Mouse (Mus musculus): ENCODE data around the gene Rnf220. TPM values are rescaled to one million over a fixed set of nuclear protein-coding genes. Genes with fewer than 3 reads are reported as not detected.

The Rnf220 gene
- polyA plus RNA-seq, 1 experiment from 2014 or later: 76.0 TPM

GRCm38 (mm10) chr4:117467936-117468335 lies 28.9 kb downstream of the Rnf220 start:
- no peaks in the 10 kb centered on the region for H3K4me1 ChIP-seq (ENCODE audit: insufficient read depth, low read length)
- H3K4me2 ChIP-seq (replicated peaks; ENCODE audit: low read depth, low read length): no peak overlapping the region
- H3K9me3 ChIP-seq (ENCODE audit: low read length): no peaks in the 10 kb centered on the region
- H3K36me3 ChIP-seq (ENCODE audit: insufficient read depth, low read length): no peaks in the 10 kb centered on the region
- no peak overlapping the region for H3K4me3 ChIP-seq (ENCODE audit: low read length)
- no peak overlapping the region for H3K27ac ChIP-seq (ENCODE audit: low read length)
- no peak overlapping the region for H3K9ac ChIP-seq (replicated peaks; ENCODE audit: low read length)
- WGBS: 80% methylated on average over 7 of the region's 7 CpGs
- no peak for ATAC-seq (ENCODE audit: low FRiP score, low TSS enrichment)
- H3K27me3 ChIP-seq (ENCODE audit: insufficient read depth, low read length): no peaks in the 10 kb centered on the region; the same call in 1 of the 2 replicates

DNA sequence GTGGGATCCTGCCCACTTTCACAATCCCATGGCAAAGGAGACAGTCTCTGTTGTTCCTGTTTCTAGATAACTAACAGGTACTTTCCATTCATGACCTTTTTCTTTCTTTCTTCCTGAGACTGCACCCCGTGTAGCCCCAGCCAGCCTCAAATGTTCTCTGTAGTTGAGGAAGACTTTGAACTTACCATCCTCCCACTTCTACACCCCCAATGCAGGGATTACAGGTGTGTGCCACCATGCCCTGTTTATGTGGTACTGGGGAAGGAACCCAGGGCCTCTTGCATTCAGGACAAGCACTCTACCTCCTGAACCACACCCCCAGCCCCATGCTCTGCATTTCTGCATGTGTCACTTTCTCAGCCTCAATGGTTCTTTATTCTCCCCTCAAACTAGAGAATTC lies 47.7 kb downstream of the Rnf220 start:
- no peak overlapping the region for H3K4me3 ChIP-seq (ENCODE audit: low read length)
- 89% methylated on average over 1 of the region's 1 CpGs for WGBS

GRCm38 (mm10) chr4:117447926-117448325 lies 48.9 kb downstream of the Rnf220 start:
- Histone ChIP-seq H3K27me3 (ENCODE audit: insufficient read depth, low read length) (no peaks in the 10 kb centered on the region), H3K9me3 (ENCODE audit: low read length) (no peaks in the 10 kb centered on the region), H3K4me2 (replicated peaks; ENCODE audit: low read depth, low read length) (no peak overlapping the region), H3K27ac (ENCODE audit: low read length) (no peak overlapping the region), H3K4me3 (ENCODE audit: low read length) (no peak overlapping the region), H3K4me1 (ENCODE audit: insufficient read depth, low read length) (no peaks in the 10 kb centered on the region), H3K36me3 (ENCODE audit: insufficient read depth, low read length) (no peaks in the 10 kb centered on the region), H3K9ac (replicated peaks; ENCODE audit: low read length) (no peak overlapping the region)
- ATAC-seq (ENCODE audit: low FRiP score, low TSS enrichment): no peak
- WGBS: 90% methylated on average over 3 of the region's 3 CpGs

More for the DNA sequence above, 47.7 kb downstream of the Rnf220 start:
- Histone ChIP-seq H3K27me3 (ENCODE audit: insufficient read depth, low read length) (no peaks in the 10 kb centered on the region), H3K36me3 (ENCODE audit: insufficient read depth, low read length) (no peaks in the 10 kb centered on the region), H3K9ac (replicated peaks; ENCODE audit: low read length) (no peak overlapping the region), H3K9me3 (ENCODE audit: low read length) (no peaks in the 10 kb centered on the region), H3K4me2 (replicated peaks; ENCODE audit: low read depth, low read length) (no peak overlapping the region), H3K4me1 (ENCODE audit: insufficient read depth, low read length) (no peaks in the 10 kb centered on the region), H3K27ac (ENCODE audit: low read length) (no peak overlapping the region)
- ATAC-seq (ENCODE audit: low FRiP score, low TSS enrichment): no peak

DNA sequence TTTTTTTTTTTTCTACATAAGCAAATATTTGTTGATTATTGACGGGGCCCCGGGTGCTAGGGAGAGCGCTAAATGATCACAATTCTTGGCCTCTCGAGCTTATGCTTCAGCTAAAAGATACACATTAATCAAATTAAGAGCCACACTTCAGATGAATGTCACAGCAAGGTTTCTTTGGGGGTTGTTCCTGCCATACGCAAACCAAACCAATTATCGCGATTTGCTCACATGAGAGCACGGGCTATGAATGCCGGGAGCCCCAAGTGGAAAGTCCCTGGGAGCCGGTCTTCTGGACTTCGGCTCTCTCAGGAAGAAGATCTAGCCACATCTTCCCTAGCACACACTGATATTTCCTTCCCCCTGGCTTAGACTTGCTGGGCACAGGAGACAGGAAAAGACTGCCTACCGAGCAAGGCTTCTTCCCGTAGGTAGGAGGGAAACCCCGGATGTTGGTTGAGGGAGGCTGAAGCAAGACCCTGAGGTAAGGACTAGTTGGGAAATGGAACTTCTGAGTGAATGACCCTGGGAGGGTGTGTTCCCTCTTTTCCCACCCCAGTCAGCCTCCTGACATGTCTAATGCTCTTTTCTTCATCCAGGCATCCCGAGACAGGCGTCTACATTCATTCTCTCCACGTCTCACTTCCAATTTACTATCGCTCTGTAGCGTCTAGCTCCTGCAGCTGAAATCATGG lies 51.2 kb downstream of the Rnf220 start:
- H3K4me2 ChIP-seq (replicated peaks; ENCODE audit: low read depth, low read length): no peak overlapping the region
- H3K4me1 ChIP-seq (ENCODE audit: insufficient read depth, low read length): no peaks in the 10 kb centered on the region
- no peak for ATAC-seq (ENCODE audit: low FRiP score, low TSS enrichment)
- no peaks in the 10 kb centered on the region for H3K27me3 ChIP-seq (ENCODE audit: insufficient read depth, low read length)
- H3K27ac ChIP-seq (ENCODE audit: low read length): no peak overlapping the region
- H3K9me3 ChIP-seq (ENCODE audit: low read length): no peaks in the 10 kb centered on the region
- 82% methylated on average over 19 of the region's 19 CpGs for WGBS
- H3K9ac ChIP-seq (replicated peaks; ENCODE audit: low read length): no peak overlapping the region
- H3K4me3 ChIP-seq (ENCODE audit: low read length): no peak overlapping the region
- H3K36me3 ChIP-seq (ENCODE audit: insufficient read depth, low read length): no peaks in the 10 kb centered on the region

DNA sequence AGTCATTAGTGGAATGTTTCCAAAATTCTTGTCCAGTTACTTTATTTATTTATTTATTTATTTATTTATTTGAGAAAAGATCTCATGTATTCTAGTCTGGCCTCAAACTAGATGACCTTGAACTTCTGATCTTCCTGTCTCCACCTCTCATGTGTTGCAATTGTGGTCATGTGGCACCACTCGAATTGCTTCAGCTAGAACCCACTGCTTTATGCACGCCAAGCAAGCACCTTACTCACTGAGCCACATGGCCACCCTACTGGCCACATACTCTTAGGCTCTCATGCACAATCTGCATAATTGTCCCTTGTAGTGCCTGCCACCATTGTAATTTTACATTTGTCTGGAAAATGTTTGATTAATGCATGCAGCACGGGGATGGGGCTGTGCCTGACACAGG lies 57.9 kb downstream of the Rnf220 start:
- H3K36me3 ChIP-seq (ENCODE audit: insufficient read depth, low read length): no peaks in the 10 kb centered on the region
- no peak overlapping the region for H3K4me3 ChIP-seq (ENCODE audit: low read length)
- H3K4me2 ChIP-seq (replicated peaks; ENCODE audit: low read depth, low read length): no peak overlapping the region
- ATAC-seq (ENCODE audit: low FRiP score, low TSS enrichment): no peak
- H3K9me3 ChIP-seq (ENCODE audit: low read length): no peaks in the 10 kb centered on the region
- no peak overlapping the region for H3K27ac ChIP-seq (ENCODE audit: low read length)
- no peaks in the 10 kb centered on the region for H3K4me1 ChIP-seq (ENCODE audit: insufficient read depth, low read length)
- H3K27me3 ChIP-seq (ENCODE audit: insufficient read depth, low read length): peaks cover 30% of the 10 kb centered on the region
- no peak overlapping the region for H3K9ac ChIP-seq (replicated peaks; ENCODE audit: low read length)
- 74% methylated on average over 3 of the region's 3 CpGs for WGBS

DNA sequence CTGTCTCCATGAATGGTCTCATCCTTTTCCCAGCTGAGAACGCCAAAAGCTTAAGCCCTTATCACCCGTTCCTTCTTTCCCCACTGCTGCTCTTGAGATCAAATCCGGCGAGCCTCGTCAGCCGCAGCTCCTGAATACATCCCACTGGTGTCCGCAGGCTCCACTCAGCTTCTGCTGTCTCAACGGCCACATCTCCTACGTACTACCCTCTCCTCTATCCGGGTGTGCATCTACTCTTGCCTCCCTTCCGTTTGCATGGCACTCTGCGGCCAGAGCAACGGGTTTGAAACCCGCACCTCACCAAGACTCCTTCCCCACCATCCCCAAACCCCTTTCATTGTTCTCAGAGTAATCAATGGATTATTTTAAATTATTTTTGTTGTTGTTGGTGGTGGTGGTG lies 58.8 kb downstream of the Rnf220 start:
- H3K27me3 ChIP-seq (ENCODE audit: insufficient read depth, low read length): peaks cover 35% of the 10 kb centered on the region
- no peak overlapping the region for H3K4me2 ChIP-seq (replicated peaks; ENCODE audit: low read depth, low read length)
- H3K36me3 ChIP-seq (ENCODE audit: insufficient read depth, low read length): no peaks in the 10 kb centered on the region
- WGBS: 90% methylated on average over 14 of the region's 14 CpGs
- H3K9ac ChIP-seq (replicated peaks; ENCODE audit: low read length): no peak overlapping the region
- H3K9me3 ChIP-seq (ENCODE audit: low read length): no peaks in the 10 kb centered on the region
- no peaks in the 10 kb centered on the region for H3K4me1 ChIP-seq (ENCODE audit: insufficient read depth, low read length)
- H3K4me3 ChIP-seq (ENCODE audit: low read length): no peak overlapping the region
- no peak for ATAC-seq (ENCODE audit: low FRiP score, low TSS enrichment)
- H3K27ac ChIP-seq (ENCODE audit: low read length): no peak overlapping the region

DNA sequence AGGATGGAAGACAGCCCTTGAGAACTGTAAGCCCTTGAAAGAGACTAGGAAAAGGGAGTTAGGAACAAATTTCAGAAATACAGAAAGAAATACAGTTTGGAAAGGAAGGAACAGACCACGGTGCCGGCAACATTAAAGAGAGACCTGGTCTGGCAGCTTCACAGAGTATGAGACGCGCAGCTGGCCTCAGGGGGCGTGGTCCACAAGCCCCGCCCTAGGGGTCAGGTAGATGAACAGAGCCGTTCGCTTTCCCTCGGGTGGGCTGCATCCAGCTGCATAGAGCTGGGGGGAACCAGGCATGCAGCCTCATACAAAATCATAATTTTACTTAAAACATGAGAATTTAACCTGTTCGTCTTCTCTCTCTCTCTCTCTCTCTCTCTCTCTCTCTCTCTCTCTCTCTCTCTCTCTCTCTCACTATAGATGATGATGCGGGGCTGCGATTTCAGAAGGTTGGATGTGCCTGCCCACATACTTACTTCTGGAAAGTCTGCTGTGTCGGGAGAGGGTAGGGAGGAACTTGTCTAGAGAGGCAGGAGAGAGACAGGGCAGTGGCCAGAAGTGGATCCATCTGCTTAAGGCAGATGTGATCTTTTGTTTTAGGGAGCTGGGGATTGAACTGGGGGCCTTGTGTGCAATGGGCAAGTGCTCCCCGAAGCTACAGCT lies 59.7 kb downstream of the Rnf220 start:
- no peak for ATAC-seq (ENCODE audit: low FRiP score, low TSS enrichment)
- no peaks in the 10 kb centered on the region for H3K4me1 ChIP-seq (ENCODE audit: insufficient read depth, low read length)
- no peak overlapping the region for H3K9ac ChIP-seq (replicated peaks; ENCODE audit: low read length)
- no peak overlapping the region for H3K4me2 ChIP-seq (replicated peaks; ENCODE audit: low read depth, low read length)
- whole genome bisulfite sequencing: 26% methylated on average over 14 of the region's 14 CpGs
- no peak overlapping the region for H3K4me3 ChIP-seq (ENCODE audit: low read length)
- H3K27ac ChIP-seq (ENCODE audit: low read length): no peak overlapping the region
- H3K9me3 ChIP-seq (ENCODE audit: low read length): no peaks in the 10 kb centered on the region
- H3K27me3 ChIP-seq (ENCODE audit: insufficient read depth, low read length): peaks cover 40% of the 10 kb centered on the region
- no peaks in the 10 kb centered on the region for H3K36me3 ChIP-seq (ENCODE audit: insufficient read depth, low read length)

- no peak overlapping the region for H3K27ac ChIP-seq (ENCODE audit: low read length)
- no peaks in the 10 kb centered on the region for H3K36me3 ChIP-seq (ENCODE audit: insufficient read depth, low read length)
- H3K4me1 ChIP-seq (ENCODE audit: insufficient read depth, low read length): no peaks in the 10 kb centered on the region
- H3K4me2 ChIP-seq (replicated peaks; ENCODE audit: low read depth, low read length): no peak overlapping the region
- H3K27me3 ChIP-seq (ENCODE audit: insufficient read depth, low read length): peaks cover 59% of the 10 kb centered on the region
- H3K9me3 ChIP-seq (ENCODE audit: low read length): no peaks in the 10 kb centered on the region
- H3K4me3 ChIP-seq (ENCODE audit: low read length): no peak overlapping the region
- ATAC-seq (ENCODE audit: low FRiP score, low TSS enrichment): no peak
- 19% methylated on average over 8 of the region's 8 CpGs for WGBS
- H3K9ac ChIP-seq (replicated peaks; ENCODE audit: low read length): no peak overlapping the region
These were observed 62.5 kb downstream of the Rnf220 start for GRCm38 (mm10) chr4:117434336-117434735.

- Histone ChIP-seq H3K4me3 (ENCODE audit: low read length) (no peak overlapping the region), H3K4me2 (replicated peaks; ENCODE audit: low read depth, low read length) (no peak overlapping the region), H3K27me3 (ENCODE audit: insufficient read depth, low read length) (peaks cover 64% of the 10 kb centered on the region), H3K9me3 (ENCODE audit: low read length) (no peaks in the 10 kb centered on the region), H3K36me3 (ENCODE audit: insufficient read depth, low read length) (no peaks in the 10 kb centered on the region), H3K4me1 (ENCODE audit: insufficient read depth, low read length) (peaks cover 7% of the 10 kb centered on the region; the same call in 1 of the 2 replicates), H3K27ac (ENCODE audit: low read length) (no peak overlapping the region), H3K9ac (replicated peaks; ENCODE audit: low read length) (no peak overlapping the region)
- ATAC-seq (ENCODE audit: low FRiP score, low TSS enrichment): no peak
- WGBS: 72% methylated on average over 9 of the region's 9 CpGs
These were observed 67.2 kb downstream of the Rnf220 start for GRCm38 (mm10) chr4:117429604-117430003.

- Histone ChIP-seq H3K9me3 (ENCODE audit: low read length) (no peaks in the 10 kb centered on the region), H3K36me3 (ENCODE audit: insufficient read depth, low read length) (no peaks in the 10 kb centered on the region), H3K9ac (replicated peaks; ENCODE audit: low read length) (no peak overlapping the region), H3K27me3 (ENCODE audit: insufficient read depth, low read length) (peaks cover 54% of the 10 kb centered on the region), H3K4me1 (ENCODE audit: insufficient read depth, low read length) (peaks cover 7% of the 10 kb centered on the region; the same call in 1 of the 2 replicates), H3K4me2 (replicated peaks; ENCODE audit: low read depth, low read length) (no peak overlapping the region), H3K27ac (ENCODE audit: low read length) (no peak overlapping the region), H3K4me3 (ENCODE audit: low read length) (no peak overlapping the region)
- 26% methylated on average over 12 of the region's 12 CpGs for WGBS
- peak; percentile 46; the same call in 1 of the 2 replicates for ATAC-seq (ENCODE audit: low FRiP score, low TSS enrichment)
These were observed 69.3 kb downstream of the Rnf220 start for GRCm38 (mm10) chr4:117427540-117427939.

Data from kidney, embryonic 16.5 days (tissue).